Mouse (Mus musculus) macrophage (primary cell): ENCODE data around the gene Sorcs2. TPM values are rescaled to one million over a fixed set of nuclear protein-coding genes. Genes with fewer than 3 reads are reported as not detected.

ENCODE experiments used
- H3K27ac ChIP-seq: fragments of 350-480 bp; formaldehyde crosslinking; 2 replicates; pipeline ENCODE4 v1.9.0; 2021
- H3K36me3 ChIP-seq: fragments of 350-480 bp; formaldehyde crosslinking; 2 replicates; pipeline ENCODE4 v1.9.0; 2021; ENCODE audit errors: inconsistent target
- H3K4me3 ChIP-seq: fragments of 350-480 bp; formaldehyde crosslinking; 2 replicates; pipeline ENCODE4 v1.9.0; 2021; ENCODE audit errors: inconsistent target
- H3K79me2 ChIP-seq: fragments of 350-480 bp; formaldehyde crosslinking; 2 replicates; pipeline ENCODE4 v1.9.0; 2021; ENCODE audit errors: inconsistent target
- WGBS: methylation state at CpG from one replicate; pipeline ENCODE4 v1.1.7; 2026; ENCODE audit warnings: inconsistent platforms; ENCODE audit not compliant: missing documents; 5-methylcytosine and 5-hydroxymethylcytosine counted together
- polyA plus RNA-seq: library from polyadenylated mRNA; stranded (reverse); fragments of 250-400 nt; gene quantifications from 3 replicates; pipeline ENCODE4 v1.2.4, GENCODE M21; 2018; ENCODE audit warnings: inconsistent platforms

Gene Sorcs2
- polyA plus RNA-seq, 1 experiment from 2014 or later = not detected

GRCm38 (mm10) chr5:36317641-36318368 is 80.1 kb downstream of the Sorcs2 start:
- H3K36me3 ChIP-seq = no peaks in the 10 kb centered on the region
- 63% methylated on average over 6 of the region's 6 CpGs for WGBS
- no peaks in the 10 kb centered on the region for H3K79me2 ChIP-seq
- H3K27ac ChIP-seq = no peak overlapping the region
- no peak overlapping the region for H3K4me3 ChIP-seq

DNA sequence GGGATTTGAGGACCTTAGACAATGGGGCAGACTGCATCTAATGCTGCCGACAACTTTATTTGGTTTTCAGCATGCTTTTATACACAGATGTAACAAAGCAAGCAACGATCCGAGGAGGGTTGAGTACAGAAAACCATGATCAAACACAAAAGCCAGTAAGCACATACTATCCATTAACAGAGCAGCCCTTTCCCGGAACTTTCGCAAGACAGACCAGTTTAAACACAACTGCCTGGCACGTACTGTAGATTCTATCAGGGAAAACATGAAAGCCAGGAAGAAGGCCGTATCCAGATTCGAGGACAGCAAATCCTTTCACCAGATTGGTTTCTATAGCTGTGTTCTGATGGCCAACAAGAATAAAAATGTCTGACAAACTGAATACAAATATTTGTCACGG is 82.8 kb downstream of the Sorcs2 start:
- H3K27ac ChIP-seq = no peak overlapping the region
- WGBS = 89% methylated on average over 9 of the region's 9 CpGs
- H3K4me3 ChIP-seq = no peak overlapping the region
- H3K36me3 ChIP-seq = no peaks in the 10 kb centered on the region
- no peaks in the 10 kb centered on the region for H3K79me2 ChIP-seq

- Histone ChIP-seq H3K79me2 (no peaks in the 10 kb centered on the region), H3K4me3 (no peak overlapping the region), H3K27ac (no peak overlapping the region), H3K36me3 (no peaks in the 10 kb centered on the region)
- 77% methylated on average over 15 of the region's 16 CpGs for WGBS
Observed at GRCm38 (mm10) chr5:36313353-36314079, 84.4 kb downstream of the Sorcs2 start.

GRCm38 (mm10) chr5:36312926-36313325 is 85.0 kb downstream of the Sorcs2 start:
- Histone ChIP-seq H3K36me3 (no peaks in the 10 kb centered on the region), H3K4me3 (no peak overlapping the region), H3K27ac (no peak overlapping the region), H3K79me2 (no peaks in the 10 kb centered on the region)
- WGBS = 85% methylated on average over 6 of the region's 6 CpGs

- Histone ChIP-seq H3K36me3 (no peaks in the 10 kb centered on the region), H3K27ac (no peak overlapping the region), H3K79me2 (no peaks in the 10 kb centered on the region), H3K4me3 (no peak overlapping the region)
- WGBS = 92% methylated on average over 7 of the region's 7 CpGs
Observed at GRCm38 (mm10) chr5:36304299-36304980, 93.5 kb downstream of the Sorcs2 start.

GRCm38 (mm10) chr5:36301166-36301565 is 96.8 kb downstream of the Sorcs2 start:
- 82% methylated on average over 4 of the region's 4 CpGs for WGBS
- H3K27ac ChIP-seq = no peak overlapping the region
- no peaks in the 10 kb centered on the region for H3K79me2 ChIP-seq
- H3K4me3 ChIP-seq = no peak overlapping the region
- no peaks in the 10 kb centered on the region for H3K36me3 ChIP-seq

- Histone ChIP-seq H3K36me3 (no peaks in the 10 kb centered on the region), H3K4me3 (no peak overlapping the region), H3K79me2 (no peaks in the 10 kb centered on the region), H3K27ac (no peak overlapping the region)
- 77% methylated on average over 4 of the region's 4 CpGs for WGBS
Observed at GRCm38 (mm10) chr5:36298049-36298448, 99.9 kb downstream of the Sorcs2 start.

DNA sequence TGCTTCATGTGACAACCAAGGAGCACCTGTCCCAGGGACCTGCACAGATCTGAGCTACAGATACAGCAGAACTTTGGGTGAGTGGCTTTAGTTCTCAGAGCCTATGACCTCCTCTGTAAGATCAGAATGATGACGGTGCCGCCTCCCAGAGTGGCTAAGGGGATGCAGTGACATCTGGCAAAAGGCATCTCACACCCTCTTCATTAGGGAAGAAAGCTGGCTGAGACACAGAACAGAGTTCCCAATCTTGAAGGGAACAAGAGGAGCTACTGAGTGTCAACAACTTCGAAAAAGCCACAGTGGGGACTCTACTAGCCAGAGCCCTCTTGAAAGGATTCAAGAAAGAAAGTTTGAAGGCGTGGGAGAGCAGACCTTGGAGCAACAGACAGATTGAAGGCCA is 100.7 kb downstream of the Sorcs2 start:
- Histone ChIP-seq H3K27ac (no peak overlapping the region), H3K4me3 (no peak overlapping the region), H3K79me2 (no peaks in the 10 kb centered on the region), H3K36me3 (no peaks in the 10 kb centered on the region)
- 73% methylated on average over 4 of the region's 4 CpGs for WGBS

- Histone ChIP-seq H3K36me3 (no peaks in the 10 kb centered on the region), H3K79me2 (no peaks in the 10 kb centered on the region), H3K4me3 (no peak overlapping the region), H3K27ac (no peak overlapping the region)
- WGBS = 70% methylated on average over 11 of the region's 11 CpGs
Observed at GRCm38 (mm10) chr5:36293109-36293900, 104.6 kb downstream of the Sorcs2 start.

DNA sequence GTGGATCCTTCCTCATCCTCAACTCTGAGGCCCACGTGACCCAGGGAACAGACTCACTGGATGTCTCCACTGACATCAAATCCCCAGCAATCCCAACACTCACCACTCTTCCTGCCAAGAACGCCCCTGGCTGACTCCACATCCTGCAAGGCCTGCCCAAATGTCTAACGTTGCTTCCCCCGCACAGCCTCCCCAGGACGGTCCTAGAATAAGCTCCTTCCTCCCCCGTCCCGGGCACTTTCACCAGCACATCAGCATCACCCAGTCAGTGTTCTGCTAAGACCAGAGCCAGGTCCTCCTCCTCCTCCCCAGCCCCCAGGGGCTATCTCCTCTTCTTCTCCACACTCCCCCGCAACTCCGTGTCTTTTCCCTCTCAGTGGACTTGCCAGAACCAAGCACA is 105.6 kb downstream of the Sorcs2 start:
- 87% methylated on average over 5 of the region's 9 CpGs for WGBS
- no peak overlapping the region for H3K27ac ChIP-seq

GRCm38 (mm10) chr5:36291191-36291590 is 106.7 kb downstream of the Sorcs2 start:
- 49% methylated on average over 5 of the region's 5 CpGs for WGBS
- H3K79me2 ChIP-seq = no peaks in the 10 kb centered on the region
- no peak overlapping the region for H3K27ac ChIP-seq
- H3K4me3 ChIP-seq = no peak overlapping the region
- no peaks in the 10 kb centered on the region for H3K36me3 ChIP-seq

More for the DNA sequence above, 105.6 kb downstream of the Sorcs2 start:
- Histone ChIP-seq H3K36me3 (no peaks in the 10 kb centered on the region), H3K4me3 (no peak overlapping the region), H3K79me2 (no peaks in the 10 kb centered on the region)

DNA sequence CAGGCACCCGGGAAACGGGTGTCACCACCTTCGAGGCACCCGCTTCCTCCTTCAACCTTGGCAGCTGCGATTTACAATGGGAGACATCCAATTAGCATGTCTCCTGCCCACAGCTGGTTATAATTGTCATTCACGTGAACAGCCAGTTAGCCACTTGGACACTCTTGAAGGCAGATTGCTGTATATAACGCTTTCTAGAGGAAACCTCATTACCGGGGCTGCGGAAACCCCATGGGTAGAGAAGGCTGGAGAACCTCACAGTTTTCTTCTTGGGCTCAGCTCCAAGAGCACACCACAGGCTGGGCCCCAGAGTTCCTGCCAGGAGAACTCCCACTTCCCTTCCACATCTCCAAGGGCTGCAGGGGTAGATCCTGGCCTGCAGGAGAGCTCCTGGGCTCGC is 112.5 kb downstream of the Sorcs2 start:
- Histone ChIP-seq H3K36me3 (no peaks in the 10 kb centered on the region), H3K27ac (no peak overlapping the region), H3K4me3 (no peak overlapping the region), H3K79me2 (no peaks in the 10 kb centered on the region)
- WGBS = 13% methylated on average over 10 of the region's 10 CpGs

DNA sequence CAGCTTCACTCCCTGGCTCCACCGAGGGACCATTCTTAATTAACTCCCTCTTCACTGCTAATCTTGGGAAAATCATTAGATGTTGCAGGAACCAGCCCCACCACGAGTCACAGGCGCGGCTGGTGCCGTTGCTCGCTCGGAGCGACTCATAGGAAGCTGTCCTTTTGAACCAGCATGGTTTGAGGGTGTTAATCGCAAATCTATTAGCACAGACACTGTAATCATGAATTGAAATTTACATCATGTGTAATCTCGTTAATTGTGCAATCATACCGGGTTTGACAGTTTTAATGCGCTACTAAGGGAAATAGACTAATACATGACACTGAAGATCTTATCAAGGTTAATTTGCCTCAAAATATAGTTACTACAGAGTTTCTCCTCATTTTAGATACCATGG is 118.0 kb downstream of the Sorcs2 start:
- 24% methylated on average over 12 of the region's 12 CpGs for WGBS
- no peak overlapping the region for H3K4me3 ChIP-seq
- H3K79me2 ChIP-seq = no peaks in the 10 kb centered on the region
- no peaks in the 10 kb centered on the region for H3K36me3 ChIP-seq
- no peak overlapping the region for H3K27ac ChIP-seq

GRCm38 (mm10) chr5:36274684-36275394 is 123.1 kb downstream of the Sorcs2 start:
- Histone ChIP-seq H3K79me2 (no peaks in the 10 kb centered on the region), H3K27ac (no peak overlapping the region), H3K36me3 (no peaks in the 10 kb centered on the region), H3K4me3 (no peak overlapping the region)
- 89% methylated on average over 6 of the region's 6 CpGs for WGBS
